Mouse (Mus musculus) cerebellum, adult 8-10 months (tissue): Measurements from ENCODE around the gene Gad1.

ENCODE experiments used
- DNase-seq: peaks from one replicate; pipeline ENCODE4 v3.0.0; 2022

The Gad1 gene

DNA sequence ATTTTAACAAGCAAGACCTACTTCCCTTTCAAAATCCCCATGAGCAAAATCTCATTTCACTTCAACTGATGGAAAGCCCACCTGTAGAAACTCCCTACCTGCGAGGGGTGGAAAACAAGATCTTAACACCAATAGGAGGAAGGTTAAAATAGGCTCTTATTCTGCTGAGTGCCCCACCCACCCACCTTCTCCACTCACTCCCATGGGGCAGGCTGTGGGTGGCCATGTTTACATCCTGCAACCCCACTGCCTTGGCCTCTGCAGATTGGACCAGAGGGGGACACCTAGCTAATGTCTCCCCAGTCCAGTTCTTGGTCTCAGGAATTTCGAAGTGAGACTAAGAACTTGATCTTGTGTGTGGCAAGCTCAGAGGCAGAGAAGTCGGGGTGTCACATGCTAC is 77.0 kb downstream of the Gad1 start:
- no peak for DNase-seq

DNA sequence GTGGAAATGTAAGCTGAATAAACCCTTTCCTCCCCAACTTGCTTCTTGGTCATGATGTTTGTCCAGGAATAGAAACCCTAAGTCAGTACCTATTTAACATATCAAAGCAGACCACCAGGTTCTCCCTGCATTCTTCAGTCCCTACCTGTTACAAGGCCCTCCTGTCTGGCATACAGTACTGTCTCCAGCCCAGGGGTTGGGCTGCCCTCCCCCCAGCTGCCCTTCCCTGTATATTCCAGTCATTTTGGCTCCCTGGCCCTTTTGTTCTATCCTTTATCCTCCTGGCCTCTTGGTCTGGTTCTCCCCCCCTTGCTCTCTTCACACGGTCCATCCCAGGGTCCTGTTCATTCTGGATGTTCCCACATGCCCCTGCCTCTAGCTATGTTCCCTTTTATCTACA is 78.4 kb downstream of the Gad1 start:
- no peak for DNase-seq

DNA sequence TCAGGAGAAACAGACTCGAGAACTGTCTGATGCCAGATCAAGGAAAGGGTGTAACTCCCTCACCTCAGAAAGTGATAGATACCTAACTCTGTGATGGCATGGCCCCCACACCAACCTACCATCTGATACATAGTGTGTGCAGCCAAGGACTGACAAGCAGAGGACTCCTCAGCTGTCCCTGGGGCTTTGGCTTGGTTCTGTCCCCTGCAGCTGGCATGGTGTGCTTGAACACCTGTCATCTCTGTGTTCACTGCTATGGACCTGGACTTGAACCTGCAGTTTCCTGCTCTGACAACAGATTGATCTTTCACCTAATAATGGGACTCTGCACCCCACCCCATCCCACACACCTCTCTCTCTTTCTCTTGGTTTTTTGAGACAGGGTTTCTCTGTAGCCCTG is 79.5 kb downstream of the Gad1 start:
- no peak for DNase-seq

DNA sequence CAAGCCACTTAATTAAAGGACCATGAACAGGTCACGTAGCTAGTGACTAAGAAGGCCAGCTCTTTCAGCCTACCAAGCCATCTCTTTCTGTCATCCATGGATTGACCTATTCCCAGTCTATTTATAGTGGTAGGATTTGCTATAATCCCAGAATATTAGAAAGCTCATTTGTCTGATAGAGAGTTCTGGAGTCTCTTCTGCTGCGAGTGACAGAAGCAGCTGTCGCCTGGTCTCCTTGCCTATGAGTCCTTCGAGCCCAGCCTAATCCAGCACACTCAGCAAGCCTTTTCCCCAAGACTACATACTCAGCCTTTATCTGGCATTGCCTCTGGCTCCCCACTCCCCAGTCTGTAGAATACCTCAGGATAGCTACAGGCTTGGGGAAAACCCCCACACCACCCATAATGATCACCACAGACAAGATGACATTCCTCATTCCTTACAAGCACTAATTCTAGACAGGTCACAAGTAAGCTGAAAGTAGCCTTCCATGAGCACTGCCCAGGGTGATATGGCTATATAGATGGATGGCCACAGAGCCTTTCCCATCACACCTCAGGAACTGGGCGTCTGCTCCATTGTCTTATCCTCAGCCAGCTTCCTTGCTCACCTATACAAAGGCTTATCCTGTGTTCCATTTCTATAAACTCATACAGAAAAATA is 81.3 kb downstream of the Gad1 start:
- DNase-seq: no peak

DNA sequence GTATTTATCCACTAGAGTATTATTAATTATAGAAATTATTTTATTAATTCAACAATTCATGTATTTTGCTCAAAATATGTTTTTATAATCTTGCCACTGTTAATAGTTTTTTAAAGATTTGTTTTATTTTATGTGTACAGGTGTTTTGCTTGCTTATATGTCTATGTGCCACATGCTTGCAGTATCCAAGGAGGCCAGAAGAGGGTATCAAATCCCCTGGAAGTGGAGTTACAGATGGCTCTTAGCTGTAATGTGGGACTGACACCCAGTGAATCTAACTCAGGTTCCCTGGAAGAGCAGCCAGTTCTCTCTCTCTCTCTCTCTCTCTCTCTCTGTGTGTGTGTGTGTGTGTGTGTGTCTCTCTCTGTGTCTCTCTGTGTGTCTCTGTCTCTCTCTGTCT is 88.1 kb downstream of the Gad1 start:
- DNase-seq: no peak

DNA sequence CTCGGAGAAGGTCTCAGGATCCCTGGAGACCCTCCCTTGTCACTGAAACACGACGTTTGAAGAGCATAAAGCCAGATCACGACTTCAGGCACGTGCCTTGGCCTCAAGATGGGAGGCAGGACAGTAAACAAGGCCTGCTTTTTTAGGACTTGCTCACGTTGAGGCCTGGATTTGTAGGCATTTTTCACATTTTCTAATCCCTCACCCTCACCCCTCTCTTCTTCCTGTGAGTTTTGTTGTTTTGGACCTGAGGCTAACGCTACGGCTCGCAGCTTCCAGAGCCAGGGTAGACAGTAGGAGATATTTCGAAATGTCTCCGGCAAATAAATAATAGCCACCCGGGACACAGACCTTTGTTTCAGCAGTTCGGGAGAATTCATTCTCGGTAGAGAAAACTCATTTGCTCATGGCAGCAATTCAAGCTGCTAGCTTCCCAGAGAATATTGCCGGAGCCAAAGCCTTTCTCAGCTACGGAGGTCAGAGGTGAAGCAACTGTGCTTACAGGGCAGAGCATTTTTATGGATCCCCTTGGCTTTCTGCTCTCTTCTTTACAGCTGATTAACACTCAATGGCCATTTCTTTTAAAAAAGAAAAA is 90.2 kb downstream of the Gad1 start:
- DNase-seq: no peak

DNA sequence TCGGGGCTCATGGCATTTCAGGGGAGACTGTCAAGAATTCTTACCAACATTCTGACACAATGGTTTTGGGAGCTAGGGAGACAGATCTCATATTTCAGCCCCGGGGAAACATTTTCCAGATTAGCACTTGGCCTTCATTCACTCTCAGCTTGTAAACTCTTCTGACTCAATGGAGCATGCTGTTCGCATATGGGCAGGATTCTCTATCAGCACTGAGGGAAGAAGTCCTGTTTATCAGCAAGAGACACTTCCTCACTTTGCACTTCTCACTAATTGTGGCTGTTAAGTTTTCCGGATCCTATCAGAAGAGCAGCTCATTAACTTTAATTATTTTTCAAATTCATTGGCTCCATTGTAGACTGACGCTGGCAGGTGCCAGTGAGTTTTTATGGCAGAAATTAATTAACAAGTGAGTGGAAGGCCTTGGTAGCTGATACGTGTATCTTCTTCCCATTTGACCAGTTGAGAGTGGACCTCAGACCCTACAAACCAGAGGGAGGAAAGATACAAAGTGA is 92.5 kb downstream of the Gad1 start:
- DNase-seq: no peak

DNA sequence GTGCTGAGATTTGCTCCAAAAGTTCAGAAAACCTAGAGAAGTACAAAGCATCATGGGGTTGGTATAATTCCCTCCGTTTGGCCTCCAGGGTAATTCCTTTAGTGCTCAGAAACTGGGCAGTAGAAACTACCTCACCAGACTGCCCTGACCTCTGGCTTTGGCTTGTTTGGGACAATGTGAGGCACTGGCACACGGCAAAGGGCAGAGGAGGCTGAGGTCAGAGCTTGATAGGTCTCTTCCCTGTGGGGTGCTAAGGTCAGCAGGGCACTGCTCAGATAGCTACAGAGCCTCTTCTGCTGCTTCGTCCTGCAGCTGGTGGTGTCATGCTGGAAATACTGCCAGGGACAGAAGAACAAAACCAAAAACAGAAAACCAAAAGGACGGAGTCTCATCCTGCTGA is 94.8 kb downstream of the Gad1 start:
- no peak for DNase-seq

DNA sequence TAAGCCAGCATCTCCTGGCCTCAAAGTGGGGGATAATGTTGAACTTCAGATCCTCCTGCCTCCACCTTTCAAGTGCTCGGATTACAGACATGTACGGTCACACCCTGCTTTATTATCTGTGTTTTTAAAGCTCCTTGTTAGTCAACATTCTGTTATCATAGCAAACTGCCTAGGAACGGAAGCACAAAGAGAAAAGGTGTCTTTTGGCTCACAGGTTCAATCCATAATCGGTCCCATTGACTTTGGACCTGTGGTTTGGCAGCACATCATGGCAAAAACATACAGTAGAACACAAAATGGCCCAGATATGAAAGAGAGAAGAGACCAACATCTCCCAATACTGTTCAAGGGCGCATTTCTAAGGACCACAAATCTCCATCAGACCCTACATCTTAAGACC is 95.4 kb downstream of the Gad1 start:
- no peak for DNase-seq

DNA sequence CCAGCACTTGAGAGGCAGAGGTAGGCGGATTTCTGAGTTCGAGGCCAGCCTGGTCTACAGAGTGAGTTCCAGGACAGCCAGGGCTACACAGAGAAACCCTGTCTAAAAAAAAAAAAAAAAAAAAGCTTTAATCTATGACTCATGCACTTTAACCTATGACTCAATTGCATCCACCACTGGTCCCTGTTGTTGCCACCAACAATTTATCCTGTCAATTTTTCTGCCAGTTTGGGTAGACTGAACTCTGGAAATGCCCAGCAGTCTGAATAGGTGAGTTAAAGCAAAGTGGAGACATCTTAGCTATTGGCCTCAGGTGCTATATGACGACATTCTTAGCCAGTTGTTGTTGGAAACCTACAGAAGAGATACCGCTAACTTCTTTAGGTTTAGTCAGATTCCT is 96.6 kb downstream of the Gad1 start:
- DNase-seq: no peak
